Mouse (Mus musculus): ENCODE data around the gene Tiam2.
"Not testable (repeated sequence)": the region's sequence is repeated elsewhere in the genome, so short reads cannot be mapped to it uniquely, and the experiment has no call there.

Tiam2 gene

DNA sequence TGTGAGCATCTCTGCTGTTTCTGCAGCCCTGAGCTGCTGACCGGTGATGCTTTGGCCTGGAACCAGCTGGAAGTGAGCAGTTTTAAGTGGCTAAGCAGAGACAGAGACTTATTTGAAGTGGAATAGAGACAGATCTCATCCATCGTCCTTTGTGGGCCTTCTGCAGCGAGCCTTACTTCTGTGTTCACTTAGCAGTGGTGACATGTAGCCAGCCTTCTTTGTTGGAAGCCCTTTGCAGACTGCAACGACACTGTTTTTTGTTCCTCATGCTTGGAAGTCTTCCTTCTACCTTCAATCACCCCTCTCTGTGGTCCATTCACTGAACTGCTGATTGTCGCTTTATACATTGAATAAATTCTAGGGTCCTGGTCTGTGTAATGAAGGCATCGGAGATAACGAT, 18.5 kb downstream of the Tiam2 start:
- DNase-seq: no peak

DNA sequence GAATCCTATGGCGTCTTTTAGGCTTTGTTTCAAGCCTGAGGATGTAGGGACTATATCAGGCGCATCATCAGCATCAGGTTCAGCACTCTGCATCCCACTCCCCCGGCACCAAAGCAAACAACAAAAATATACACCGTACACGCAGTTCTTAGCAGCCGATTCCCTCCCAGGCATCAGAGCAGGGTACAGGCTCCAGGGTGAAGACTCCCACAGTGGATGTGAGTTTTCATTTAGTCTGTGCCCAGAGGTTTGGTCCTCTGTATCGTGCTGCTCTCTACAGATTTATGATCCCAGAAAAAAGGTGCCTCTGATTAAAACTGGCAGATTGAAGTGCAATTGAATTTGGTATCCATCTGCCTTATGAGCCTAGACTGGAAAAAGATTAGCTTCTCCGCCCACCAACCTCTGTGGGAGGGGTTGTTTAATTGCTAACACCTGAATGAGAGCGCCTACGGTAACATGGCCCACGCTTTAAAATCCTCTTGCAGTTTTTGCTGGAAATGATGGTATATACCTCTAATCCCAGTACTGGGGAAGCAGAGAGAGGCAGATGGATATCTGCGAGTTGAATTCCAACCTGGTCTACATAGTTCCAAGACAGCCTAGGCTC, 19.0 kb downstream of the Tiam2 start:
- DNase-seq: no peak

DNA sequence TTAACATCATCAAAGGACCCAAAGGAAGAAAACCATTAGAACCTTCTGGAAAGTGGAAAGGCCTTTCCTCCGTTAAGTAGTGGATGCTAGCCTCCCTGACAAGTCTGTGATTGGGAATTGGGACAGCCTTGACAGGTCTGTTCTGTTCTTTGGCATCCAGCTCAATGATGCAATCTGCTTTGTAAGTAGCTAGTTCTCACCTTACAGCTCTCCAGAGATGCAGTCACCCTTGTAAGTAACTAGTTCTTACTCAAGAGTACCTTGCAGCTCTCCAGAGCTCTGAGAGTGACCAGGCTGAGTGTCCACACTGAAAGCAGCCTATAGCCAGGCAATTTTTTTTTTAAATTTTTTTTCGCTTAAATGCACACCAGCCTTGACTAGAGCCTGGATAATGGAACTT, 21.4 kb downstream of the Tiam2 start:
- no peak for DNase-seq

DNA sequence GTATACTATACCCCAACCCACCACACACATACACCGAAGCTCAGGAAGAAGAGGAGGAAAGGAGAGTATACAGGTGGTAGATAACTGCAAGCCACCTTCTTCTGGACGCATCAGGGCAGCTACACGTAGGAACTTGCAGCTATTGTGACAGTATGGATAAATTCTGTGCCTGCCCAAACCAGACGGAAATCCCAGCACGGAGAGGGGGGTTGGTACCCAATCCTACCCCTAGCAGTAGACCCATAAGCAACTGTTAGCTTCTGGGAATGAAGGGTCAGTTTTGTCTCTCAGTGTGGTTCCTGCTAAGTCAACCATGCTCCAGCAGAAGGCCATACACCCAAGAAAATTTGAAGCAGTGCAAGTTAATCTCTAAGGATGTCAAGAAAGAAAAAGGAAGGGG, 23.0 kb downstream of the Tiam2 start:
- DNase-seq: no peak

DNA sequence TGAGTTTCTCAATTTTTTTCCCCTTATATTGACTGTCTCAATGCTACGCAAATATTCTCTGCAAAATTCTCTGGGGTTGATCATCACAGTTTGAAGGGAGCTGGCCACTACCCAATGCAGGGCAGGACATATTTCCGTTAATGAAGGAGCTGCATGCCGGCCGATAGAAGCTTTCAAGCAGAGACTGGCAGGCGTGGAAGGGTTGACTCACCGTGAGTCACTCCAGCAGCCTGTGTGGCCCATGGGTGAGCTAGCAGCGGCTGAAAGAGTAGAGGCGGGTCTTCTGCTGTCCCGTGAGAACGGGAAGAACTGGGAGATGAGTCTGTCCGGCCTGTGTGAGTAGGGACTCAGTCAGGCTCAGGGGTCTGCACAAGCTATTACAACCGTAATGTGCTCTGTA, 23.6 kb downstream of the Tiam2 start:
- no peak for DNase-seq

DNA sequence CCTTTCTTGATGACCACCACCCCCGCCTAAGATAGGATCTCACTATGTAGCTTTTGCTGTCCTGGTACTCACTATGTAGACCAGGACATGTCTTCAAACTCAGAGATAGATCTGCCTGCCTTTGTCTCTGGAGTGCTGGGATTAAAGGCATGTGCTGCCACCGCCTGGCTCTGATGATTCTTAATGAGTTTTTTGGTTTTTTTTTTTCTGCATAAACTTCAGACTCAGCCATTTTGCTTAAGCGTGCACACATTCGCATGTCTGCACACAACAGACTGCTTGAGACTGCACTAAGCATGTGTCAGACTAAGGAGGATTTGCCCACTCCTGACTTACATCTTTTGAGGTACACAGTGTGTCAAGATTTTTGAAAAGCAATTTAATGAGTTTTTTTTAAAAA, 24.0 kb downstream of the Tiam2 start:
- DNase-seq: no peak

DNA sequence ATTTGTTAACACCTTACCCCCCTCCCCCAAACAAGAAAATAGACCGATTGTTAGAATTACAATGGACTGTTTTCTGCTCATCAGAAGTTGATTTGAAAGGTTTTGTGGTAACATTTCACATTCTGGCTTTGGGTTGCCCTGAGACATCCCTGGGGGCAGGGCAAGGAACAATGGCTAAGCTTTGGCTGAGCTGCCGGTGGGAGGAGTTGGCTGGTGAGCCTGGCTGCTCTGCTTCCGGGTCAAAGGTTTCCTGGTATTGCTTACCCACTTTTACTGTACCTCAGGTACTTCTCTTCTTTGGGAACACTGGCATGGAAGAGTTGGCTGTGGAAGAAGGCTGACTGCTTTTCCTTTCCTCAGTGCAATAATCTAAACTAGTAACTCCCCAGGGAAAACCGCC, 25.3 kb downstream of the Tiam2 start:
- DNase-seq: no peak

DNA sequence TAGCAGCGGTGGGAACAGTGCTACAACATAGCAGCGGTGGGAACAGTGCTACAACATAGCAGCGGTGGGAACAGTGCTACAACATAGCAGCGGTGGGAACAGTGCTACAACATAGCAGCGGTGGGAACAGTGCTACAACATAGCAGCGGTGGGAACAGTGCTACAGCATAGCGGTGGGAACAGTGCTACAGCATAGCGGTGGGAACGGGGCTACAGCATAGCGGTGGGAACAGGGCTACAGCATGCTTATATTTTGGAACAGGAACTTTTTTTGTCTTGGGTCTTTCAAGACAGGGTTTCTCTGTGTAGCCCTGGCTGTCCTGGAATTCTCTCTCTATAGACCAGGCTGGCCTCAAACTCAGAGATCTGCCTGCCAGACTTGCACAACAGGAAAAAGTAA, 26.8 kb downstream of the Tiam2 start:
- DNase-seq: not testable (repeated sequence)

DNA sequence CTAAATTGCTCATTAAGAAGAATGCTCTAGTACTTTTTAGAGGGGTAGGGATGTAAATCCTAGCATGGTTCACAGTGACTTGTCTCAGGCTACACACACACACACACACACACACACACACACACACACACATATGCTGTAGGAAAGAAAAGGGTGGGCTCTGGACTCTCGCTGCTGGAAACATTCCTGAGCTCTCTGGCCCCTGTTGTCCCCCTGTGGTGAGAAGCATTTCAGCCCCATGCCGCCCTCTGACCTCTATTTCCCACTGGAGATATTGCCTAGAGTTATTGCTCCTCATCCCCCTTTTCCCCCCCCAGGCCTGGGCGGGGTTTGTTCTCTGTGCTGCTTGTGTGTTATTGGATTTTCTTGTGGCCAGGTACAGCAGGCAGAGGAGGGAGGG, 28.5 kb downstream of the Tiam2 start:
- DNase-seq: no peak

DNA sequence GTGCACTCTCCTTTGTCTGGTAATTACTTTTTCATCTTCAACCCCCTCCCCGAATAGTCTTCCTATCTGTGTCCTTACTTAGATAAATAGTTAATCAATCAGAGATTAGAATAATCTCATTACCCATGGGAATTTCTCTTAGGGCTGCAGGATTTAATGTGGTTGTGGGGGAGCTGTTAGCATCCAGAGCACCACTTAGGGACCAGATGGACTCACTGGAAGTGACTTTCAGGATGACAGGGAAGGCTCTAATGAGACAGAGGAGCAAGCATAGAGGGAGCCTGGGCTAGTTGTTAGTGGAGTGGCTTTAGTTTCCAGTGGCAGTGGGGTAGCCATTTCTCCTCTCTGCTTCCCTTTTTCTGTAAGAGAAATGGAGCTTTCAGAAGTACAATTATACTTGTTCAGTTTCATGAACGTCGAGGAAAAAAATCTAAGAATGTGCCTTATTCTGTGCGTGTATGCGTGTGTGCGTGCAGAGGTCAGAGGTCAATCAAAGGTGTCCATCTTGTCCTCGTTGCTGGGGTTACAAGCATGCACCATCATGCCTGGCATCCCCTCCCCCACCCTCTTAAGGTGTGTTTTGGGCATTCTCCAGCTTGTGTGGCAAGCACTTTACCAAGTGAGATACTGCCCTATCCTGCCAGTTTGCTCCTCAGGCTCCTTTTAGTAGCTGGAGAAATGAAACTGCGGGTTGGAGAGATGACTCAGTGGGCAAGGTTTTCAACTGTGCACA, 30.4 kb downstream of the Tiam2 start:
- DNase-seq: no peak

DNA sequence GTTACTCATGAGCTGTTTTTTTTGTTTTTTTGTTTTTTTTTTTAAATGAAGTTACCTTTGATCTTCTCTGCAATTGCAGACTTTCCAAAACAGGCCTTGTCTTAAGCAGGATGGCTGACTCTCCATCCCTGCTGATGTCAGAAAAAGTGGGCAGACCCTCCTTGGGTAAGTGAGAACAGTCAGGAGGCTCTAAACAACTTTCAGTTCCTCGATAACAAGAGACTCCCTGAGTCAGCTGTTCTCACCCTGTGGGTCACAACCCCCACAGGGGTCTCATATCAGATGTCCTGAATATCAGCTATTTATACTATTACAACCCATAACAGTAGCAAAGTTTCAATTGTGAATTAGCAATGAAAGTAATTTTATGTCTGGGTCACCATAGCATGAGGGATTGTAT, 33.9 kb downstream of the Tiam2 start:
- no peak for DNase-seq

DNA sequence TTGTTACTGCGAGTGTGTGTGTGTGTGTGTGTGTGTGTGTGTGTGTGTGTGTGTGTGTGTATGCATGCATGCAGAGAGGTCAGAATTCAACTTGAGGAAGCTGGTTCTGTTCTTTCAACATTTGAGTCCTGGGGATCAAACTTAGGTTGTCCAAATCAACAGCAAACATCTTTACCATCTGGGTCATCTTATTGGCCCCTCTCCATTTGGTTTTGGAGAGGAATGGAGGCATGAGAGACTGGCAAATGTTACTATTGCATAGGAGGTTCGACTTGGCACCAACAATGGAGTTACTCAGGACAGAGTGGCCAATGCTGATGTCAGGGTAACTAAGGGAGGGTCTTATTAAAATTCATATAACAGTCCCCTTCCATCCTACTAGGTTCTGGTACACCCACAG, 35.4 kb downstream of the Tiam2 start:
- DNase-seq: no peak

DNA sequence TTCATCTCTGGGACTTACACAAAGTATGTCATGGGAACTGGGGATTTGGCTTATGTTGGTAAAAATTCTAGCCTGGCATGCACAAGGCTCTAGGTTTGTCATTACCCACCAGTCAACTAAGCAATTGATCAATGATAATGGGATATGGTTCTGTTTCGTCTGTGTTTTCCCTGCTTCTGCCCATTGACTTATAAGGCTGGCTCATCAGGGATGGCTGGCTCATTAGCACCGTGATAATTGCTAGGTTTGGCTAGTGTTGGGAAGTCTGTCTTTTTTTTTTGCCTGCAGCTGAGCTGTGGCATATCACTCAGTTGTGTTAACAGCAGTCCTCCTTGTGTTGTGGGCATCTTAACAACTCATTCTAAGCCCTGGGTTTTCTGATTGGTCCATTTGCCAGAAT, 36.8 kb downstream of the Tiam2 start:
- DNase-seq: no peak

DNA sequence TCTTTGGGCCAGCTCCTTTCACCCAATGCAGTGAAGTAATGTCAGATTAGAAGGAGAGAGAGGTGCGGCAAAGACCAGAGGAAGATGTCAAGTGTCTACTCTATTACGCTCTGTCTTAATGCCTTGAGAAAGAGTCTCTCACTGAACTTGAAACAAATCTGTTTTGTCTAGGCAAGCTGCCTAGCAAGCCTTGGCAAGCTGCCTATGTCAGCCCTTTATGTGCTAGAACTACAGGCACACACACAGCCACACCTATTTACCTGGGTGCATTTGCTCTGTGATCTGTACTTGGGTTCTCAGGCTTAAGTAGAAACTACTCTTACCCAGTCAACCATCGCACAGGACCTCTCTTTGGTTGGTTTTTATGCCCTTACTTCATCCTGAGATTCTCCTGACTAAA, 40.4 kb downstream of the Tiam2 start:
- no peak for DNase-seq

DNA sequence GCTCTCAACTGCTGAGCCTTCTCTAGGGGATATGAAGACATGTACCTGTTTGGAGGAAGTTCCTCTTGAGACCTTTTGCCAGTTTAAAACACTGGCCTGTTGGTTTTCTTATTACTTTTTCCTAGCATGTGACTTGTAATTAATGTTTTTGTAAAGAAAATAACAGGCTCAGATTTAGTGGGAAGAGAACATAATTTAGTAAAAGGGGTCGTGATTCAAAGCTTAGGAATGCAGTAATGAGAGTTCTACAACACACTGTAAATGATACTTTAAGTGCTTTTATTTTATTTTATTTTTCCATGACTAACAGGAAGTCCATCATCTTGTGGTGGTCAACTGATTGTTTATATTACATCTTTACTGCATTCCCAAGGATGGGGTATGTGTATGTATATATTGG, 42.0 kb downstream of the Tiam2 start:
- DNase-seq: no peak

DNA sequence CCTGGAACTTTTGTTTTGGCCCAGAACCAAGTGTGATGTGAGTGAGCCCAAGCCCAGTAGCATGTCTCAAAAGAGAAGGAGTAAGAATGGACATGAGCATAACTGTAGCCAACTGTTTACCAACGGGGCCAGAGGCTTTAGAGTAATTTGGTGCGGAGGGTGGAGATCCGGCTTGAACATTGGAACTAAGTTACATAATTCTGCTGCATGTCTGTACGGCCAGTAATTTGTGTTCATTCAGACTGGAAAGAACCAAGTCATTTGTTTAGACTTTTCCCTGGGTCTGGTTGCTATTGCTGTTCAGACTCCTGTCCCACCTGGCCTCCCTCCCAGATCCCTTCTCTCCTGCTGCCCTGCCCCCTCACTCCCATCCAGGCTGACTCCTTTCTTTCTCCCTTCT, 43.3 kb downstream of the Tiam2 start:
- no peak for DNase-seq

DNA sequence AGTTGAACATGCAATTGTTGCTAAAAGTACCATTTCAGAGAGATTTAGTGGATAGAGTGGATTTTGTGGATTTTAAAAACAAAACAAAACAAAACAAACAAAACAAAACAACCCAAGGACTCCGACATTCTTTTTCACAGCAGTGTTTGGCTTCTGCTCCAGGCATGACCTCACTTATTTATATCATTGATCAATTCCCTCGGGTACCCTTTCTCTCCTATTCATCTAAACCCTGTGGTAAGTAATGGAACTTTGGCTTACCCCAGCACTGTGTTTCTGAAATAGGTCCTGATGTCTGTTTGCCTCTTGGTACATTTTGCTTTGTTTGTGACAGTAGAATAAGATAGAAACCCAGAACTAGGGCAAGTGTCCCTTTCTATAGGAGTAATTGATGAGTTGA, 52.2 kb downstream of the Tiam2 start:
- no peak for DNase-seq

DNA sequence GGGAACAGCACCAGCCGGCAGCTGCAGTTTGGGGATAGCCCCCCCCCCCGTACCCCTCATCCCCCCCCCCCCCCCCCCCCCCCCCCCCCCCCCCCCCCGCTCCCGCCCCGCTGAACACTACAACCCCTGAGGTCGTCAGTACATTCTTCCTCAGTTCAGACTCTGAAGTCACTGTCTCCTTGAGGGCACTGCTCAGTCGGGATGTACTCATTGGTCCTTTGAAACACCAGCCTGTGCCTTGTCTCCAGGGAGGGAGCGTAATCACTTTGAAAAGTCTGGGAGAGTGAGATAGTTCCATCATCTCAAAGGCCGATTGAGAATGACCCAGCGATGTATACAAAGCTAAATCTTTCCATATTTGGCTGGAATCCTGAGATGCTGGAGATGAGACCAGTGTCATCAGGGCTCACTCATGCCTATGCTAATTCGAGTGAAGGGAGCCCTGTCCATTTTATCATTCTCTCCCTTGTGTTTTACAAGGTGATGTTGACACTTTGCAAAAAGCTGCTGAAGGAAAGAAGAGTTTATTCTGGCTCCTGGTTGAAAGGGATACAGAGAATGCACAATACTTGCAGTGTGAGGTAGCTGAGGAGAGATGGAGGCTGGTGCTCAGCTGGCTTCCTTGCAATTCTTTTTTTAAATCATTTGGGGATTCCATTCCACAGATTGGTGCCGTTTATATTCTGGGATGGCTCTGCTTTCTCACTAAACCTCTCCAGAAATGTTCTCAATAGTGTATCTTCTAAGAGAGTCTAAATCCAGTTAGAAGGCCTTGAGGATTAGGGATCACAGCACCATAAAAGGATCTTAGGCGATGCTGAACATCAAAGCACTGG, 53.6 kb downstream of the Tiam2 start:
- no peak for DNase-seq

DNA sequence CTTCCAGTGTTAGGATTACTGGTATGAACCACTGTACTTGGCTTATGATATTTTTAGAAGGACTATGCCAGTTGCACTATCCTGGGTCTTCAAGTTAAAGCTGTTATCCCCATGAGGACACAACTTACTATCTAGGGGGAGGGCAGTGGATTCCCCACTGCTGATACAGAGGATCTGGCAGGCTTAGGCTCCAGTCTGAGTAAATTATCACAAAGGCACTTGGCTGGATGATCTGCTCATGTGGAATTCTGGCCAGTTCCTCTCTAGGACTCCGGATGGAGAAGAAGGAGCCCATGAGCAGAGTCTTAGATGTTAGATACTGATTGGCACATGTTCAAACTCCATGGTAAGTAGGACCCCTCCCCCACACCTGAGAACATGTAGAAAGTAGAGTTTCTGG, 59.0 kb downstream of the Tiam2 start:
- no peak for DNase-seq

DNA sequence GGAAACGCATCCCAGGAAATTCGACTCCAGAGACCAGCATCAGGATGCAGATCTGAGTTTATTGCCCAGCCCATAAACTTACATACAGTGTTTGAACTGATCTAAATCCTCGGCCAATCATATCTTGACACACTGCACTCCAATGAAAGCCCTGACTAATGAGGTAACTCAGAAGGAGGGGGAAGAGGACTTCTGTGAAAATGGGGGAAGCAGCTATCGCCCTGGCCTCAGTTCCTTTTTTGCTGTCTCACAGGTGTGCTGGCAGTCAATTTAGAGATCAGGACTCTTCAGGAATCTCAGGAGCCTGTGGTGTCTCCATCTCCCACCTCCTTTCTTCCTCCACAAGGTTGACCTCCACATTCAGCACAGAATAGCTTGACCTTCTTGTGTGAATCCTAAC, 61.4 kb downstream of the Tiam2 start:
- DNase-seq: no peak

DNA sequence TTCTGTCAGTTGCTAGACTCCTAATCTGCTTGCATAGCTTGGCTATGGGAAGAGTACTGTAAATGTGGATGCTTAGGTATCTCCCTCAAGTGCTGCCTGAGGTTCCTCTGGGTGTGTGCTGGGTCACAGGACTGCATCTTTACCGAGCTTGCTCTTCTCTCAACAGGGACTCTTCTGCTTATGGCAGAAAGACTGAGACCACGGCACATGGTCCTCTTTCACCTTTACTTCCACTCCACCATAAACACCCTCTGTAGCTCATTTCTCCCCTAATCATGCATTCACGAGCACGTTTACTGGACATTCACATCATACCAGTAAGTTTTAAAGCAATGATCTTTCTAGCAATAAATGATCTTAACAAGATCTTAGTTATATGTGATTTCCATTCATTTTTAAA, 63.4 kb downstream of the Tiam2 start:
- no peak for DNase-seq

DNA sequence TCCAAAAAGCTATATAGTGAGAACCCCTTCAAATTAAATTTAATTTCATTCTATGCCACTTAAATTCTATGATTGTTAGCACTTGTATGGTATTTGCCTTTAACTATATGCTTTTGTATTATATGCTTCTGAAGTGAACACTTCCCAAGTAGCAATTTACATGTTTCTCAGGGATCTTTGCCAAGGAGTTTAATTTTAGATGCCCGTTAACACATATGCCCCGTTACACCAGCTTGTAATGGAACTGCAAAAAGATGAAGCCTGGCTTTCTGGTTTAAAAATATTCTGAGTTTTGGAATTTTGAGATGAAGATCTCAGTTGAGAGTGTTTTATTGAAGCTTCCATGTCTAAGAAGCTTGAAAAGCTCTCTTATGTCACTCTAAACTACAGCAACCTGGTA, 67.6 kb downstream of the Tiam2 start:
- no peak for DNase-seq

DNA sequence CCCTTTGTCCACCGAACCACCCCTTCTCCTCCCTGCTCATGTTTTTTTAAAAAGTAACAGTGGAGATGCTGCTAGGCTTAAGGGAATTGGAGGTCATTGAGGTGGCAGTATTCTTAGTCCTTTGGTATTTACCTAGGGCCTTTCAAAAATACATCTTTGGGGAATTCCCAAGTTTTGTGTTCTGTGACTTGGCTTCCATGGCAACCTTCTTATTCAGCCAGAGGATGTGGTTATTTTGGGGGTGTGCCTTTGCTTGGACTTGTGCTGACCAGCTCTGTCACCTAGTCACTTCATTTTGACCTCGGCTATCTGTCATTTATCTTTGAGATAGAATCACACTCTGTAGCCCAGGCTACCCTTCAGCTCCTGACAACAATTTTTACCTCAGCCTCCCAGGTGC, 68.6 kb downstream of the Tiam2 start:
- no peak for DNase-seq

DNA sequence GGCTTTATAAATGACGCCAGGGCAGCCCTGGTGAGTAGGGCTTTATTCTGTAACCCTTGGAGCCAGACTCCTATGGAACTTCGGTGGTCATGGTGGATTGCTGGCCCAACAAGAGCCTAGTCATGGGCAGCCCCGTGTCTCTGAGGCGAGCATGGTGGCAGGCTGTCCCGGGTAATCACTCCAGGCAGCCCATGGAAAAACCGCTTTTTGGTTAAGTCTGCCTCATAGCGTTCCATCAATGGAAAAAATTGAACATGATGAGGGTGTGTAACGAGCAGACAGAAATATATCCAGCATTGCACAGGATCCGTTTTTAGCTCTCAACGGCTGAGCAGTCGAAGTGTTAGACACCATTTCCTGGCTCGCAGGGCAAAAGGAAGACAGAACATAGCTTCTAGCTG, 70.5 kb downstream of the Tiam2 start:
- no peak for DNase-seq
